Mouse (Mus musculus) hindbrain, embryonic 12.5 days (tissue): ENCODE results near the gene Hkdc1. TPM values are rescaled to one million over a fixed set of nuclear protein-coding genes. Genes with fewer than 3 reads are reported as not detected.

Experiments
- ATAC-seq: fragments of 200-750 bp; cut with Nextera tagmentation; 2 replicates; pipeline ENCODE4 v1.8.0; 2017; ENCODE audit warnings: moderate TSS enrichment; ENCODE audit not compliant: low FRiP score
- H3K27ac ChIP-seq: fragments of 300-500 bp; sonication (generic); 2 replicates; pipeline ENCODE4 v1.5.1; 2016; ENCODE audit warnings: mild to moderate bottlenecking
- H3K27me3 ChIP-seq: fragments of 300-500 bp; sonication (generic); 2 replicates; pipeline ENCODE4 v1.6.1; 2016; ENCODE audit warnings: mild to moderate bottlenecking
- H3K36me3 ChIP-seq: fragments of 300-500 bp; sonication (generic); 2 replicates; pipeline ENCODE4 v1.6.1; 2016; ENCODE audit warnings: mild to moderate bottlenecking
- H3K4me1 ChIP-seq: fragments of 300-500 bp; sonication (generic); 2 replicates; pipeline ENCODE4 v1.6.1; 2016
- H3K4me2 ChIP-seq: fragments of 300-500 bp; sonication (generic); replicated peaks from 2 replicates; pipeline ENCODE4 v1.6.1; 2016; ENCODE audit warnings: mild to moderate bottlenecking
- H3K4me3 ChIP-seq: fragments of 300-500 bp; sonication (generic); 2 replicates; pipeline ENCODE4 v1.5.1; 2016; ENCODE audit warnings: mild to moderate bottlenecking
- H3K9ac ChIP-seq: fragments of 300-500 bp; sonication (generic); 2 replicates; pipeline ENCODE4 v1.6.1; 2016; ENCODE audit warnings: mild to moderate bottlenecking, moderate library complexity
- H3K9me3 ChIP-seq: fragments of 300-500 bp; sonication (generic); replicated peaks from 2 replicates; pipeline ENCODE4 v1.6.1; 2016; ENCODE audit warnings: mild to moderate bottlenecking
- WGBS: fragments of 180-500 bp; shearing (Covaris S2); methylation state at CpG from one replicate; pipeline ENCODE4 v1.1.7; 2016; 5-methylcytosine and 5-hydroxymethylcytosine counted together
- polyA plus RNA-seq: library from polyadenylated mRNA; unstranded; fragments of >200 nt; fragmentation: Nextera tagmentation; extraction: Ambion mirVana; gene quantifications from 2 replicates; pipeline ENCODE4 v1.2.1, GENCODE M21; 2016

The Hkdc1 gene
- polyA plus RNA-seq, 1 experiment from 2014 or later: 1.1 TPM

- no peak for ATAC-seq
- no peak overlapping the region for H3K27ac ChIP-seq
- no peaks in the 10 kb centered on the region for H3K9me3 ChIP-seq
- WGBS: 81% methylated on average over 17 of the region's 17 CpGs
- H3K4me3 ChIP-seq: no peak overlapping the region
- no peaks in the 10 kb centered on the region for H3K27me3 ChIP-seq
- no peaks in the 10 kb centered on the region for H3K36me3 ChIP-seq
- H3K4me1 ChIP-seq: no peaks in the 10 kb centered on the region
- no peak overlapping the region for H3K9ac ChIP-seq
- H3K4me2 ChIP-seq: no peak overlapping the region
Measured at GRCm38 (mm10) chr10:62356105-62356730, 66.1 kb downstream of the Hkdc1 start.

DNA sequence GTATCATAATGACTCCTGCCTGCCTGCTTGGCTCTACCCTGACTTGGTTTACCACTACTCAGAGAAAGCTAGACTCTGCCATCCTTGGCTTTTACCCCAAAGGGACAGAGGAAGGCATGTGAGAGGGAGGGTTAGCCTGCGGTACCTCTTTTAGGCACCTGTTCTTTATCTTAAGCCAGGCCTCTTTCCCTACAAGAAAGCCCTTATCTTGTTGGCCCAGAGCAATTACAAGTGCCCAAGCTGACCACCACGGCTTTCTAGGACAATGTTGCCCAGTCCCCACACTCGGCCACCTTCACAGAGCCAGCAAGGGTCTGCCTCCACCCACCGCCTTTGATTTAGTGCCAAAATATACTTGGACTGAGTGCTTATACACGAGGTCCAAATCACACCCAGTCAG lies 77.1 kb downstream of the Hkdc1 start:
- Histone ChIP-seq H3K4me3 (no peak overlapping the region), H3K4me2 (no peak overlapping the region), H3K4me1 (peaks cover 4% of the 10 kb centered on the region; the same call in 1 of the 2 replicates), H3K9ac (no peak overlapping the region), H3K9me3 (no peaks in the 10 kb centered on the region), H3K27me3 (no peaks in the 10 kb centered on the region), H3K36me3 (no peaks in the 10 kb centered on the region), H3K27ac (no peak overlapping the region)
- ATAC-seq: no peak
- 81% methylated on average over 5 of the region's 5 CpGs for WGBS

DNA sequence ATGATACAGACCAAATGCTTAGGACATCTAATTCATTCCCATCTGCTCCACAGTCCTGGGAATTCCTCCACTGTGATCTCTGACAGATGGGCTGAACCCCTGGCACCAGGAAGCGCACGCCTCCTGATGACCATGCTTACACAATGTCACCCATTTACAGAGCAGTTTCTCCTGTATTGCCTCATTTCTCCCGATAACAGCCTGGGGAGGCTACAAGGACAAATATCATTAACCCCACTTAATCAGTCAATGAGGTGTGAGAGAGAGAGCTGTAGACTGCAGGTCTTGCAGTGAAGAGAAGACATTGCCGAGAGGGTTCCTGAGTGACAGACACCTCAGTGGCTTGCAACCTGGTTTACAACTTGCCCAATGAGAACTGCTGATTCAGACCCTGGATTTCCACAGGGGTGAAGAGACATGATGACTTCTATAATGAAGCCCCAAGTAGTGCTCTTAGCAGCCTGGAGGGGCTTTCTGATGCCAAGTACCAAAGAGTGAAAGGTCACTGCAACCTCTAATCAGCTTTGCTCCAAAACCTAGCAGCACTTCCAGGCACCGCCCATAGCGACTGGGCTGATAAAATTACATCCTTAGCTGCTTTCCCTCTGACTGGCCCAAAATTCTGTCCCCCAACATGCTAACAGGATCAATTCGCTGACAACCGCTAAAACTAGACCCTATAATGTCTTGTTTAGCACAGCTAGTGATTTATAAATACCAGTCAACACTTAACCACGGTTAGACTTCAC lies 78.1 kb downstream of the Hkdc1 start:
- no peak overlapping the region for H3K27ac ChIP-seq

GRCm38 (mm10) chr10:62342512-62342911 lies 79.8 kb downstream of the Hkdc1 start:
- Histone ChIP-seq H3K4me2 (no peak overlapping the region), H3K4me3 (no peak overlapping the region), H3K4me1 (peaks cover 18% of the 10 kb centered on the region), H3K27me3 (no peaks in the 10 kb centered on the region), H3K27ac (no peak overlapping the region), H3K36me3 (no peaks in the 10 kb centered on the region), H3K9ac (no peak overlapping the region), H3K9me3 (no peaks in the 10 kb centered on the region)
- WGBS: 95% methylated on average over 6 of the region's 6 CpGs
- no peak for ATAC-seq

More for the DNA sequence above, 78.1 kb downstream of the Hkdc1 start:
- no peak for ATAC-seq
- H3K9ac ChIP-seq: no peak overlapping the region
- peaks cover 8% of the 10 kb centered on the region for H3K4me1 ChIP-seq
- WGBS: 89% methylated on average over 9 of the region's 9 CpGs
- no peaks in the 10 kb centered on the region for H3K36me3 ChIP-seq
- no peaks in the 10 kb centered on the region for H3K9me3 ChIP-seq
- no peak overlapping the region for H3K4me2 ChIP-seq
- no peak overlapping the region for H3K4me3 ChIP-seq
- no peaks in the 10 kb centered on the region for H3K27me3 ChIP-seq

DNA sequence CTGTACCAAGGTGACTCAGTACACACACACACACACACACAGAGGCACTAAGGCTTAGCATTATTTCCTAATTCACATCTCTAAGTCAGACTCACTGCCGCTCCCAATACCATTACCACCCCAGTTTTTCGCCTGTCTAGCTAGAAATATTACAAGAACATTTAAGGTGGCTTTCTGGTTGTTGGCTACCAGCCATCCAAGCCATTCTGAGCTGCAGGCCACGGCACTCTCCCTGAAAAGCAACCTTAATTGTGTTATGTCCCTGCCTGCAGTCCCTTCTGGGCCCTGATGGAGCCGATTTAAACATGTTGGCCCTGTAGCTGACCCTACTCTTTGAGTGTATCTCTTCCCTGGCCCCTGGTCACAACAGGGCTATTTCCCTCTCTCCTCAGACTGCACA lies 80.3 kb downstream of the Hkdc1 start:
- Histone ChIP-seq H3K9ac (no peak overlapping the region), H3K4me1 (peaks cover 19% of the 10 kb centered on the region), H3K9me3 (no peaks in the 10 kb centered on the region), H3K27ac (no peak overlapping the region), H3K4me2 (no peak overlapping the region), H3K4me3 (no peak overlapping the region), H3K36me3 (no peaks in the 10 kb centered on the region), H3K27me3 (no peaks in the 10 kb centered on the region)
- 86% methylated on average over 4 of the region's 4 CpGs for WGBS
- ATAC-seq: no peak

DNA sequence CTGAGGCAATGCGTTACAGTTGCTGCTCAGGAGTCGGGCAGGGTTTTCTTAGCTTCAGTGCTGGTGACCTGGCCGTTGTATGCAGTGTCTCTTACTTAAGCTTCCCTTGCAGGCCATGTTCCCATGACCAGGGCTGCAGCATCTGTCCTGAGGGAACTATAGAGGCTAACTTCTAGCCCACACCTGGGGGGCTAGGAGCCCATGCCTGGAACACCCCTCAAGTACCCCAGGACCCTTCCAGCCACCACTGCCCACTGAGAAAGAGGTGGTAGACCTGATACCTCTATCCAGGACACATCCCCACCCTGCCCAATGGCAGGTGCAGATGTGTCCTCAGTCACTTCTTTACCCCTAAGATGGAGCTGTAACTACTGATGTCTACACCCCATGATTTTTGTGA lies 81.3 kb downstream of the Hkdc1 start:
- no peaks in the 10 kb centered on the region for H3K9me3 ChIP-seq
- H3K36me3 ChIP-seq: no peaks in the 10 kb centered on the region
- peak overlapping the region; percentile 89; the same call in 1 of the 2 replicates for H3K27ac ChIP-seq
- peak overlapping the region; percentile 61 for H3K4me3 ChIP-seq
- H3K27me3 ChIP-seq: no peaks in the 10 kb centered on the region
- ATAC-seq: peak; percentile 6; the same call in 1 of the 2 replicates
- 30% methylated on average over 3 of the region's 3 CpGs for WGBS
- H3K4me2 ChIP-seq: peak overlapping the region; percentile 92
- peaks cover 22% of the 10 kb centered on the region for H3K4me1 ChIP-seq
- H3K9ac ChIP-seq: peak overlapping the region; percentile 62

GRCm38 (mm10) chr10:62340095-62340731 lies 82.1 kb downstream of the Hkdc1 start:
- Histone ChIP-seq H3K4me1 (peaks cover 27% of the 10 kb centered on the region), H3K27ac (peak overlapping the region; percentile 89), H3K9ac (peak overlapping the region; percentile 80), H3K36me3 (no peaks in the 10 kb centered on the region), H3K4me2 (peak overlapping the region; percentile 92), H3K4me3 (peak overlapping the region; percentile 61), H3K27me3 (no peaks in the 10 kb centered on the region), H3K9me3 (no peaks in the 10 kb centered on the region)
- WGBS: under 1% methylated on average over 35 of the region's 38 CpGs
- ATAC-seq: peak; percentile 98

- WGBS: 5% methylated on average over 37 of the region's 45 CpGs
Measured at GRCm38 (mm10) chr10:62339211-62340094, 82.8 kb downstream of the Hkdc1 start.

DNA sequence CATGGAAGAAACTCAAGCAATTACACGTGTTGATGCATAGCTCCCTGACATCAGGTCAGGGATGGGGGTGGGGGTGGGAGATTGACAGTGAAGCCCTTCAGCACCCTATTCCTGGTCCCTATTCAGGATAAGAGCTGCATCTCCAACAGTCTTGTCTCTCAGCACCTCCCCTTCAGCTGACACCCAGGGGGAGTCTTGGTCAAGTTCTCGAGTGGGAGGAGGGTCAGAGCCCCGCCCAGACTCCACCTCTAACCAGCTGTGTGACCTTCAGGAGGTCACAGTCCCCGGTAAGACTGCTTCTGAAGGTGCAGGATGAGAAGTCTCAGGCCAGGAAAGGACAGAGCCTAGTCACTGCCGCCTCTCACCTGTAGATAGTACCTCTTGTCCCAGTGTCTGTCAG lies 83.7 kb downstream of the Hkdc1 start:
- Histone ChIP-seq H3K4me2 (peak overlapping the region; percentile 92), H3K9ac (peak overlapping the region; percentile 80; the same call in 1 of the 2 replicates), H3K27ac (no peak overlapping the region), H3K9me3 (no peaks in the 10 kb centered on the region), H3K27me3 (no peaks in the 10 kb centered on the region), H3K36me3 (no peaks in the 10 kb centered on the region), H3K4me1 (peaks cover 29% of the 10 kb centered on the region), H3K4me3 (peak overlapping the region; percentile 61)
- ATAC-seq: no peak
- 31% methylated on average over 5 of the region's 5 CpGs for WGBS

More at GRCm38 (mm10) chr10:62339211-62340094, 82.8 kb downstream of the Hkdc1 start:
- Histone ChIP-seq H3K27me3 (no peaks in the 10 kb centered on the region), H3K4me3 (peak overlapping the region; percentile 61), H3K9ac (peak overlapping the region; percentile 80), H3K4me2 (peak overlapping the region; percentile 92), H3K4me1 (peaks cover 29% of the 10 kb centered on the region), H3K9me3 (no peaks in the 10 kb centered on the region), H3K36me3 (no peaks in the 10 kb centered on the region), H3K27ac (peak overlapping the region; percentile 89)
- peak; percentile 73 for ATAC-seq

GRCm38 (mm10) chr10:62338176-62338575 lies 84.1 kb downstream of the Hkdc1 start:
- H3K4me3 ChIP-seq: peak overlapping the region; percentile 61; the same call in 1 of the 2 replicates
- no peak for ATAC-seq
- peak overlapping the region; percentile 92 for H3K4me2 ChIP-seq

DNA sequence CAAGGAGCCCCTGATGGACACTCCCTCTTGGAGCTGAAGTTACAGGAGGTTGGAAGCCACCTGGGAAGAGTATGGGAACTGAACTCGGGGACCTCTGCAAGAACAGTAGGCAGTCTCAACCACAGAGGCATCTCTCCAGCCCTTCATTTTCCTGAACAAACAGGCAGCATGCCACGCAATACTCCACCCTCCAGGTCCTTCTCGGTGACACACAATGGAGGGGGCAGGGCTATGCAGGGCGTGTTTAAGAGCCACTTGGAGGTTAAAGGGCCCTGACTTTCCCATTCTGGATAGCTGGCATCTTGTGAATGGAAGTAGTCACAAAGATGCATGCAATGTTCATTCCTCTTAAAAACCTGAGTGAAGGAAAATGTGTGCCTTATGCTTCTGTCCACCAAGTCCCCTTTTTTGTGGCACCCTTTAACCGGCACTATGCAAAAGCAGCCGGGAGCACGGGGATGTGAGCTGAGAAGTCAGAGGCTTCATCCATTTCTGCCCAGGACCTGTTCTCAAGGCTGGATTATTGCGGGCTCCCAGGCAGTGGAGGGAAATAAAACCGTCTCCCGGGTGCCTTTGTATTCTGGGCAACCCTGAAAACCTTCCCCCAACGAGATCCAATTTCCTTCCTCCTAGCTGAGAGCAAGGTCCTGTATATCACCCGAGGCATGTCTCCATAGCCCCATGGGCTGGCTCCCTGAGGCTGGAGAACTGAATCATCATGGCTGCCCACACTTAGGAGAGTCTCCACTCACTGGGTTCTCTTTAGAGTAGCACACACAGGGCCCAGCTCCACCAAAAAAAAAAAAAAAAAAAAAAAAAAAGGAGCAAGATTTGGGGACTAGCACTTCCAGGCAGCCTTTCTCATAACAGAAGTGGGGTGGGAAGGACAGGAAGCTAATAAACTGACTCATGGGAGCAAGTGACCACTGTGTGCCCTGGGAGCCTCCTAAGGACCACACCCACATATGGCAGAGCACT lies 85.4 kb downstream of the Hkdc1 start:
- Histone ChIP-seq H3K9me3 (no peaks in the 10 kb centered on the region), H3K4me1 (peaks cover 32% of the 10 kb centered on the region), H3K27ac (no peak overlapping the region), H3K36me3 (no peaks in the 10 kb centered on the region), H3K27me3 (no peaks in the 10 kb centered on the region), H3K4me3 (no peak overlapping the region), H3K4me2 (no peak overlapping the region), H3K9ac (no peak overlapping the region)
- 29% methylated on average over 12 of the region's 12 CpGs for WGBS
- no peak for ATAC-seq

More at GRCm38 (mm10) chr10:62338176-62338575, 84.1 kb downstream of the Hkdc1 start:
- H3K36me3 ChIP-seq: no peaks in the 10 kb centered on the region
- H3K27me3 ChIP-seq: no peaks in the 10 kb centered on the region
- 48% methylated on average over 9 of the region's 9 CpGs for WGBS
- H3K4me1 ChIP-seq: peaks cover 29% of the 10 kb centered on the region
- no peak overlapping the region for H3K9ac ChIP-seq
- H3K9me3 ChIP-seq: no peaks in the 10 kb centered on the region
- no peak overlapping the region for H3K27ac ChIP-seq
